Mouse (Mus musculus): ENCODE measurements around the gene Dip2c.

The Dip2c gene

GRCm38 (mm10) chr13:9562099-9562498 lies 285.8 kb downstream of the Dip2c start:
- no peak for DNase-seq

- DNase-seq = peak; percentile 16 to 49
Measured at GRCm38 (mm10) chr13:9562921-9563320, 286.6 kb downstream of the Dip2c start.

GRCm38 (mm10) chr13:9568852-9569251 lies 292.5 kb downstream of the Dip2c start:
- no peak for DNase-seq

GRCm38 (mm10) chr13:9576686-9577085 lies 300.4 kb downstream of the Dip2c start:
- DNase-seq = no peak

GRCm38 (mm10) chr13:9578456-9578855 lies 302.1 kb downstream of the Dip2c start:
- DNase-seq = no peak

- DNase-seq = no peak
Measured at GRCm38 (mm10) chr13:9581821-9582220, 305.5 kb downstream of the Dip2c start.

GRCm38 (mm10) chr13:9583579-9583978 lies 307.3 kb downstream of the Dip2c start:
- DNase-seq = no peak

GRCm38 (mm10) chr13:9599334-9600096 lies 323.2 kb downstream of the Dip2c start:
- DNase-seq = no peak

- no peak for DNase-seq
Measured at GRCm38 (mm10) chr13:9601350-9601749, 325.0 kb downstream of the Dip2c start.

- DNase-seq = no peak
Measured at GRCm38 (mm10) chr13:9611229-9611628, 334.9 kb downstream of the Dip2c start.

- DNase-seq = no peak
Measured at GRCm38 (mm10) chr13:9632684-9633083, 356.4 kb downstream of the Dip2c start.

GRCm38 (mm10) chr13:9635951-9636350 lies 359.6 kb downstream of the Dip2c start:
- no peak for DNase-seq

GRCm38 (mm10) chr13:9636505-9636904 lies 360.2 kb downstream of the Dip2c start:
- no peak for DNase-seq

- DNase-seq = no peak
Measured at GRCm38 (mm10) chr13:9637949-9638348, 361.6 kb downstream of the Dip2c start.

GRCm38 (mm10) chr13:9648716-9649115 lies 372.4 kb downstream of the Dip2c start:
- no peak for DNase-seq

- DNase-seq = no peak
Measured at GRCm38 (mm10) chr13:9649894-9650293, 373.6 kb downstream of the Dip2c start.

- no peak for DNase-seq
Measured at GRCm38 (mm10) chr13:9650580-9650979, 374.3 kb downstream of the Dip2c start.

- no peak for DNase-seq
Measured at GRCm38 (mm10) chr13:9653018-9653417, 376.7 kb downstream of the Dip2c start.

GRCm38 (mm10) chr13:9656613-9657012 lies 380.3 kb downstream of the Dip2c start:
- DNase-seq = no peak

- DNase-seq = no peak
Measured at GRCm38 (mm10) chr13:9660711-9661110, 384.4 kb downstream of the Dip2c start.

GRCm38 (mm10) chr13:9663593-9663992 lies 387.3 kb downstream of the Dip2c start:
- DNase-seq = no peak

- no peak for DNase-seq
Measured at GRCm38 (mm10) chr13:9667954-9668496, 391.7 kb downstream of the Dip2c start.

GRCm38 (mm10) chr13:9669246-9669645 lies 392.9 kb downstream of the Dip2c start:
- DNase-seq = no peak

- DNase-seq = no peak
Measured at GRCm38 (mm10) chr13:9674126-9674525, 397.8 kb downstream of the Dip2c start.

GRCm38 (mm10) chr13:9681492-9681891 lies 405.2 kb downstream of the Dip2c start:
- no peak for DNase-seq
